Mouse (Mus musculus) neural tube, embryonic 15.5 days (tissue): ENCODE results near the gene Rbms3. TPM values are rescaled to one million over a fixed set of nuclear protein-coding genes. Genes with fewer than 3 reads are reported as not detected.

ENCODE experiments used
- ATAC-seq: fragments of 200-750 bp; cut with Nextera tagmentation; 2 replicates; pipeline ENCODE4 v1.8.0; 2017; ENCODE audit warnings: mild to moderate bottlenecking, moderate TSS enrichment, moderate library complexity; ENCODE audit not compliant: low FRiP score
- H3K27ac ChIP-seq: fragments of 300-500 bp; sonication (generic); replicated peaks from 2 replicates; pipeline ENCODE4 v1.5.1; 2015; ENCODE audit warnings: mild to moderate bottlenecking, inconsistent platforms
- H3K27me3 ChIP-seq: fragments of 300-500 bp; sonication (generic); replicated peaks from 2 replicates; pipeline ENCODE4 v1.6.1; 2015; ENCODE audit warnings: inconsistent platforms
- H3K36me3 ChIP-seq: fragments of 300-500 bp; sonication (generic); 2 replicates; pipeline ENCODE4 v1.6.1; 2015; ENCODE audit warnings: inconsistent platforms
- H3K4me1 ChIP-seq: fragments of 300-500 bp; sonication (generic); 2 replicates; pipeline ENCODE4 v1.6.1; 2015; ENCODE audit warnings: inconsistent platforms
- H3K4me2 ChIP-seq: fragments of 300-500 bp; sonication (generic); 2 replicates; pipeline ENCODE4 v1.6.1; 2015; ENCODE audit warnings: inconsistent platforms, mild to moderate bottlenecking, moderate library complexity
- H3K4me3 ChIP-seq: fragments of 300-500 bp; sonication (generic); replicated peaks from 2 replicates; pipeline ENCODE4 v1.5.1; 2015; ENCODE audit warnings: mild to moderate bottlenecking, inconsistent platforms
- H3K9ac ChIP-seq: fragments of 300-500 bp; sonication (generic); replicated peaks from 2 replicates; pipeline ENCODE4 v1.6.1; 2015; ENCODE audit warnings: mild to moderate bottlenecking, inconsistent platforms
- H3K9me3 ChIP-seq: fragments of 300-500 bp; sonication (generic); replicated peaks from 2 replicates; pipeline ENCODE4 v1.6.1; 2016; ENCODE audit warnings: inconsistent platforms
- WGBS: fragments of 180-500 bp; shearing (Covaris S2); methylation state at CpG from one replicate; pipeline ENCODE4 v1.1.7; 2015; ENCODE audit warnings: mixed read lengths; 5-methylcytosine and 5-hydroxymethylcytosine counted together
- polyA plus RNA-seq: library from polyadenylated mRNA; unstranded; fragments of >200 nt; fragmentation: Nextera tagmentation; extraction: Ambion mirVana; gene quantifications from 2 replicates; pipeline ENCODE4 v1.2.1, GENCODE M21; 2015

Rbms3 gene
- polyA plus RNA-seq, 1 experiment from 2014 or later = 83.4 TPM

DNA sequence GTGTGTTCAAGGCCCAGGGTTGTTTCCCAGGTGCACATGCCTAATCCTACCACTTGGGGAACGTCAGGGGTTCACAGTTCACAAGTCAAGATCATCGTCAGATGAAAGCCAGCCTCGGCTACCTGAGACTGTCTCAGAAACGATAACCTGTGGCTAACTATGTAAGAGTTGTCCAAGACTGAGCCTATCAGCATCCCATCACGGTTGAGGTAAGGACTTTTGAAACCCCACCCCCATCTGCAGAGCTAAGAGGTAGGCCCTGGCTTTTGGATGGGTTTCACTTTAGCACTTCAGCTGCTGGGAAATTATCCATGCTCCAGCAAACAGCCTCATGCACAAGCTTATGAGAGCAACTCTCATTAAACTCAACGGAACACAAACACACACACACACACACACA lies 607.6 kb downstream of the Rbms3 start:
- WGBS = 88% methylated on average over 6 of the region's 6 CpGs
- no peak overlapping the region for H3K27ac ChIP-seq
- H3K4me2 ChIP-seq = no peak overlapping the region
- H3K4me1 ChIP-seq = peaks cover 12% of the 10 kb centered on the region
- H3K9ac ChIP-seq = no peak overlapping the region
- H3K9me3 ChIP-seq = no peaks in the 10 kb centered on the region
- H3K36me3 ChIP-seq = no peaks in the 10 kb centered on the region
- H3K27me3 ChIP-seq = no peaks in the 10 kb centered on the region
- ATAC-seq = no peak
- H3K4me3 ChIP-seq = no peak overlapping the region

DNA sequence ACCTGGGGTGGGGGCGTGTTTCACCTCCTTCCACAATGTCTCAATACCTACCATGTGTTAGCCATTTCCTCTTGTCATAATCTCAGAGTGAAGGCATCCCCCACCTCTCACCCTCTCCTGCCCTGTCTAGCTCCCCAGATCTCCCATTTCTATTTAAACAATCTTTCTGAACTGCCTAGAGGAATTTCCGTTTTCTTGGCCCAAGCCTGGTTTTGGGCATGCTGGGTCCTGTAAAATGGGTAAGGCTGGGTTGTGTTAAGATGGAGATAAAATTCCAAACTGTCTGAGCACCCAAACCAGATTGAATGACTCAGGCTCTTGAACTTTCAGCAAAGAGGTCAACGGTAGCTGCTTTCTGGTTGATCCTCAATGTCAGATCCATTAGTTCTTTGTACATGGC lies 608.2 kb downstream of the Rbms3 start:
- peaks cover 12% of the 10 kb centered on the region for H3K4me1 ChIP-seq
- no peak overlapping the region for H3K27ac ChIP-seq
- WGBS = 93% methylated on average over 3 of the region's 3 CpGs
- no peak for ATAC-seq
- H3K36me3 ChIP-seq = no peaks in the 10 kb centered on the region
- H3K9ac ChIP-seq = no peak overlapping the region
- no peaks in the 10 kb centered on the region for H3K27me3 ChIP-seq
- H3K4me3 ChIP-seq = no peak overlapping the region
- no peak overlapping the region for H3K4me2 ChIP-seq
- H3K9me3 ChIP-seq = no peaks in the 10 kb centered on the region

DNA sequence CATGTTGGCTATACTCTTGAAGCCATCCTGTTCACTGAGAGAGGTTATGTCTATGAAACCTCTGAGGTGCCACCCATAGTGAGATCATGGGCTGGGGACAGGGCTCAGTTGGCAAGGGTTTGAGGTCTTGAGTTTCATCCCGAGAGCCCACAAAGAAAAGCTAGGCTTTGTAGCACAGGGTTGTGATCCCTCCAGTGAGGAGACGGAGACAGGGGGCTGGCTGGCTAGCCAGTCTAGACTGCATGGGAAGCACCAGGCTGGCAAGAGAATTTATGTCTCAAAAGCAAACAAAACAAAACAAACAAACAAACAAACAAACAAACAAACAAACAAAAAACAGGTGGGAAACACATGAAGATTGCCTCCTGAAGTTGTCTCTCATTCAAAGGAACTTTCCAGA lies 609.5 kb downstream of the Rbms3 start:
- Histone ChIP-seq H3K27ac (no peak overlapping the region), H3K9me3 (no peaks in the 10 kb centered on the region), H3K9ac (no peak overlapping the region), H3K36me3 (no peaks in the 10 kb centered on the region), H3K27me3 (no peaks in the 10 kb centered on the region), H3K4me3 (no peak overlapping the region), H3K4me2 (no peak overlapping the region), H3K4me1 (peaks cover 12% of the 10 kb centered on the region)
- WGBS = 93% methylated on average over 2 of the region's 2 CpGs
- ATAC-seq = no peak

DNA sequence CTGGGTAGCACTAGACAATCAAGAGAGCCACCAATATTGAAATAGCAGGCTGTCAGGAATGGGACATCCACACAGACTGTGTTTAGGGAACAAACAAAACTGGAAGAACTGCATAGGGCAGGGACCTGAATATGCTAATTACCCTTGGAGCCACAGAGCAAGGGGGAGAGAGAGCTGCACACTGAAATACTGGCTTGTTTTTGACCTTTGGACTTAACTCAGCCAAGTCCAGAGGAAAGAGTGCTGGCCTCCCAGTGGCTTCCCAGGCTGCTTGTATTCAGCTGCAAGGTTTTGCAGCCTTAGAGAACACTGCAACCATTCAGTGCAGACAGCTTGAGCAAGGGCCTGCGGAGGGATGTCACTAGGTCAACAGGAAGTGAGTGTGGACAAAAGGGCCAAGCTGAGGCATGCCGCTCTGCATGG lies 611.0 kb downstream of the Rbms3 start:
- no peaks in the 10 kb centered on the region for H3K36me3 ChIP-seq
- no peak for ATAC-seq
- H3K4me1 ChIP-seq = peaks cover 12% of the 10 kb centered on the region
- H3K4me3 ChIP-seq = no peak overlapping the region
- no peaks in the 10 kb centered on the region for H3K27me3 ChIP-seq
- no peaks in the 10 kb centered on the region for H3K9me3 ChIP-seq
- H3K9ac ChIP-seq = no peak overlapping the region
- 13% methylated on average over 2 of the region's 2 CpGs for WGBS
- 0 out of 2 replicates have a peak overlapping the region, but pooled peaks have one; percentile 3 for H3K4me2 ChIP-seq
- peak overlapping the region; percentile 24 for H3K27ac ChIP-seq

DNA sequence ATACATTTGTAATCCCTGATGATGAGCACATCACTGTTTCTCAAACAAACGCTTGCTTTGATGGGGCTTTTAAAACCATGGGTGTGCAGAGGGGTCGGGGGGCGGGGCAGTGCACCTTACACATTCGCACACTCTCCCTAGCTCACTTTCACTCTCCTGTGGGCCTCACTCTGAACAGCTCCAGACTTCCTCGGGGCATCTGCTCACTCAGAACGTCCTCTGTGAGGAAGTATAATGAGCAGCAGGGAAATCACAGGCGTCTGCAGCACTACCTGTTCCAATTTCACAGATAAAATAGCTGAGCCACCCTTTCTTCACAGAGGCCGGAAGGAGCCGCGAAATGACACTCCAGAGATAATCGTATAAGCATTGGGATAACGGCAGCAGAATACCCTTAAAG lies 611.4 kb downstream of the Rbms3 start:
- H3K36me3 ChIP-seq = no peaks in the 10 kb centered on the region
- peaks cover 12% of the 10 kb centered on the region for H3K4me1 ChIP-seq
- no peak overlapping the region for H3K4me3 ChIP-seq
- H3K27me3 ChIP-seq = no peaks in the 10 kb centered on the region
- WGBS = 39% methylated on average over 12 of the region's 12 CpGs
- no peak for ATAC-seq
- no peak overlapping the region for H3K9ac ChIP-seq
- H3K4me2 ChIP-seq = 0 out of 2 replicates have a peak overlapping the region, but pooled peaks have one; percentile 3
- no peaks in the 10 kb centered on the region for H3K9me3 ChIP-seq
- peak overlapping the region; percentile 24 for H3K27ac ChIP-seq

DNA sequence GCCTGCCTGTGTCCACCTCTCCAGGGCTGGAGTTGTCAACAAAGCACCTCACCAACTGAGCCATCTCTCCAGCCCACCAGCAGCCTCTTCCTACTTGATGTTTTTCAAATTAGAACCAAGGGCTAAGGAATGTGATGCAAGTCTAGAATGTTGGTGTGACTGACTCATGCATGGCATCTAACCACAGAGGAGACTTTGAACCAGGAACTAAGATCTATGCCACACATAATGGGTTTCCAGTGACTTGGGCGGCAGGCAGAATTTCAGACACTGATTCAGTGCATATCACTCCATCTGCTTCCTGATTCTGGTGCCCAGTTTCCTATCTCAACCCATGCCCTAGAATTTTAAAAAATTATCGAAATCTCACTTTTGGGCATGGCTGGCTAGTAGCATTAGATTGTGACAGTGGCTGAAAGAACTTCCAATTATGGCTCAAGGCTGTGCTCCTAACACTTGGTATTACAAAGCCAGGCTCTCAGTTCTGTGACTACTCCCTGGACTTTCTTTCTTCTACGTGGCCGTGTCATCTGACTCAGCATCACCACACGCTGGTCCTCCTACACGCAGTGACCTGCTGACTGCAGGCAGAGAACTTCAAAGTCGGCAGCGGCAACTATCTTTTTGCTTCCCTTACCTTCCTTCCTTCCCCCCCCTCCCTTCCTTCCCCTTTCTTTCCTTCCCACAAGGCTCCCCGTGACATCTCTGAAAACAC lies 613.0 kb downstream of the Rbms3 start:
- Histone ChIP-seq H3K9me3 (no peaks in the 10 kb centered on the region), H3K9ac (no peak overlapping the region), H3K27ac (no peak overlapping the region), H3K27me3 (no peaks in the 10 kb centered on the region), H3K4me2 (no peak overlapping the region), H3K4me1 (peaks cover 12% of the 10 kb centered on the region), H3K36me3 (no peaks in the 10 kb centered on the region), H3K4me3 (no peak overlapping the region)
- no peak for ATAC-seq
- 88% methylated on average over 9 of the region's 9 CpGs for WGBS

DNA sequence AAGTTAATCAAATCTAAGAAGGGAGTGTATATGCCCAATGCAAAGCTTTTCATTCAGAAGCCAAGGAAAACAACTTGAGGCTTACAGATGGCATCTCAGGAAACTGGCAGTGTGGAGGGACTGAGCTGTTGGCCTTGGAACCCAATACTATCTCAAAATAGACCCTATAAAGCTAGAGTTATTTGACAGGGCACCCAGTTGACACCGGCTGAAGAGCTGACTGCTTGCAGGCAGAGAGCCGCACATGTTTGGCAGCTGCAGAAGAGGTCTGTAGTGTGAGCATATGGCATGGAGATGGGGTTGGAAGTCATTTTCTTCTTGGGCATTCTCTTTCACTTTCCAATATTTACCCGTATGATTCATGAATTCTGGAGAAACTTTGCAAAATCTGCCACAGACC lies 616.3 kb downstream of the Rbms3 start:
- Histone ChIP-seq H3K36me3 (no peaks in the 10 kb centered on the region), H3K27me3 (no peaks in the 10 kb centered on the region), H3K27ac (no peak overlapping the region), H3K9me3 (no peaks in the 10 kb centered on the region), H3K4me2 (no peak overlapping the region), H3K4me1 (peaks cover 4% of the 10 kb centered on the region), H3K9ac (no peak overlapping the region), H3K4me3 (no peak overlapping the region)
- WGBS = 85% methylated on average over 3 of the region's 3 CpGs
- ATAC-seq = no peak

DNA sequence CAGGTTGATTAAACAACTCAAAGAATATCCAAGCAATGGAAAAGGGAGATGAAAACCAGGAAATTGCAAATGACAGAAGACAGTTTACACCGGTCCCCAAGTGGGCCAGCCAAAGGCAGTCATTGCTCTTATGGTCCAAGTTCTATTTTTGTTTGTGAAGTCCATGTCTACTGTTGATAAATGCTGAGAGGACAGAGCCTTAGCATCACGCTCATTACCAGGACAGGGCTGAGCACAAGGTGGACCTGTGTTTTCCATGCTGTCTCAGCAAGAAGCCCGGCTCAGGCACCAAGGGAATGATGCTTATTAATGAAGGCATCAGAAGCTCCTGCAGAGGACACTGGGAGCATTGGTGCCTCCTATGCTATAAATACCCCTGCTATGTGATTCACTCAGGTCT lies 618.9 kb downstream of the Rbms3 start:
- Histone ChIP-seq H3K4me1 (no peaks in the 10 kb centered on the region), H3K9ac (no peak overlapping the region)

DNA sequence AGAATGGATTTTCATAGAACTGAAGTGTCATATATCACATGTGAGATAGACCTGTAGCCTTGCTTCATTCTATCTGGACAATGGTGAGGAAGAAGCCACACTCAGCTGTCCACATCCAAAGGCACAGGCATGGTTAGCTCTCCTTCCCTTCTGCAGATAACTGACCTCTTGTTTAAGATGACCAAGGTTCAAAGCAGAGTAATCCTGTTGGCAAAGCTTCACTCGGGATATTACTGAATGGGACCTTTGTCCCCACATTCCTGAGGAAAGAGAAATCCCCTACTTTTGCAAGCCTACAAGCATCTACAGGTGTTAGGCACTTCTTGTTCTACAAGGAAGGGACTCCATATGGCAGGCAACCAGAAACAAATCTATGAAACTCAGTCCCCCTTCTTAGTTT lies 621.5 kb downstream of the Rbms3 start:
- Histone ChIP-seq H3K27ac (no peak overlapping the region), H3K4me3 (no peak overlapping the region), H3K9me3 (no peaks in the 10 kb centered on the region), H3K4me1 (no peaks in the 10 kb centered on the region), H3K4me2 (no peak overlapping the region), H3K36me3 (no peaks in the 10 kb centered on the region), H3K27me3 (no peaks in the 10 kb centered on the region), H3K9ac (no peak overlapping the region)
- 82% methylated on average over 1 of the region's 1 CpGs for WGBS
- no peak for ATAC-seq

More for the DNA sequence above, 618.9 kb downstream of the Rbms3 start:
- no peaks in the 10 kb centered on the region for H3K9me3 ChIP-seq
- no peak overlapping the region for H3K4me2 ChIP-seq
- 86% methylated on average over 3 of the region's 3 CpGs for WGBS
- H3K27ac ChIP-seq = no peak overlapping the region
- no peaks in the 10 kb centered on the region for H3K36me3 ChIP-seq
- no peak for ATAC-seq
- no peak overlapping the region for H3K4me3 ChIP-seq
- H3K27me3 ChIP-seq = no peaks in the 10 kb centered on the region

DNA sequence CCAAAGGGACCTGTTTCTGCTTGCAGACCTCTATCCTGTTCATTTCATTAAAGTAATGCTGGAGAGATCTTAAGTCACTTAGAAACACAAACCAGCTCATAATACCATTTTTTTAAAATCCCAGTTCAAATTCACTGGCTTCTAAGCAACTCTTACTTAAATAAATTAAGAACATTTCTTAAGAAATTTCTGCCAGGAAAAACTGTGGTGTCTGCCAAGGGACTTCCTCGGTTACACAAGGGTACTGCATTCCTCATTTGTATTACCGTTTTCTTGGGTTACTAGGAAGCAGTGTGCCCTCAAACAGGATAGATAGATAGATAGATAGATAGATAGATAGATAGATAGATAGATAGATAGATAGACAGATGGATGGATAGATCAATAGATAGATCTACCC lies 627.6 kb downstream of the Rbms3 start:
- no peak for ATAC-seq
- Histone ChIP-seq H3K4me3 (no peak overlapping the region), H3K9ac (no peak overlapping the region), H3K9me3 (no peaks in the 10 kb centered on the region), H3K27ac (no peak overlapping the region), H3K4me1 (no peaks in the 10 kb centered on the region), H3K27me3 (no peaks in the 10 kb centered on the region), H3K36me3 (no peaks in the 10 kb centered on the region), H3K4me2 (no peak overlapping the region)
- 88% methylated on average over 2 of the region's 2 CpGs for WGBS

DNA sequence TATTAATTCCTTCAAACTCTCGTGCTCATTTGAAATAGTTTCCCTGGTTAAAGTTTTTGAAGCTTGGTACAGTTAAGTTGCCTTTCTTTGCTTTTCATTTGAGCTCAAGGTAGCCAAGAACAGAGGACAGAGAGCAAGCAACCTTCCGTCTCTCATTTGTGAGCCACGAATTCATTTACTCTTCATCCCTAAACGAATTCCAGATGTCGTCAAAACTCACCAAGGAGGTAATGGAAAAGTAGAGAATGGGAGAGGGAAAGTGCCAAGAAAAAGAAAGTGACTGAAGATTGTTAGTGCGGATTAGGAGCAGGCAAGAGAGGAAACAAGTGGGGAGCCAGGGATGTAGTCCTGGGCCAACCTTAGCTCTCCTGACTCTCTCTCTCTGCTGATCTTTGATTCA lies 630.5 kb downstream of the Rbms3 start:
- Histone ChIP-seq H3K9ac (no peak overlapping the region), H3K4me2 (no peak overlapping the region), H3K27me3 (no peaks in the 10 kb centered on the region), H3K9me3 (no peaks in the 10 kb centered on the region), H3K27ac (no peak overlapping the region), H3K4me3 (no peak overlapping the region), H3K36me3 (no peaks in the 10 kb centered on the region), H3K4me1 (no peaks in the 10 kb centered on the region)
- WGBS = 77% methylated on average over 6 of the region's 6 CpGs
- no peak for ATAC-seq

DNA sequence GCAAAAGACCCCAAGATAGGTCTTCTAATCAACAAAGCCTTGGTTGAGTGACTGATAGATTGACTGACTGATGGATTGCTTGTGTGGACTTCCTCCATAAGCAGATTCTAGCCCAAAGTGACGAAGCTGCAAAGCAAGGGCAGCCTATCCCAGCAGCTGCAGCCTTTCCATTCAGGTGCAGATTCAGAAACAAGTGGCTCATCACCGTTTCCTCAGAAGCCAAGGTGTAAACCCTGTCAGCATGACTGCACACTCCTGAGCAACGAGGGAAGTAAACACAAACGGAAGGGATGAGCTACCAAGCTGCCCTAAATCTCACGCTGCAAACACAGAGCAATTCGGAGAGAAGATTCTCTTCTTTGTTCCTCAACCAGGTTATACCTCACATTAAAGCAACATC lies 639.4 kb downstream of the Rbms3 start:
- no peaks in the 10 kb centered on the region for H3K36me3 ChIP-seq
- no peaks in the 10 kb centered on the region for H3K4me1 ChIP-seq
- ATAC-seq = no peak
- no peaks in the 10 kb centered on the region for H3K9me3 ChIP-seq
- no peak overlapping the region for H3K4me2 ChIP-seq
- WGBS = 76% methylated on average over 6 of the region's 6 CpGs
- no peak overlapping the region for H3K27ac ChIP-seq
- H3K27me3 ChIP-seq = no peaks in the 10 kb centered on the region
- no peak overlapping the region for H3K4me3 ChIP-seq
- no peak overlapping the region for H3K9ac ChIP-seq
